Mouse (Mus musculus): ENCODE data around the gene Gm12887. TPM values are rescaled to one million over a fixed set of nuclear protein-coding genes. Genes with fewer than 3 reads are reported as not detected.

The Gm12887 gene
- polyA plus RNA-seq (2015; fragmentation: Nextera tagmentation; extraction: Ambion mirVana), result not detected in 2 replicates

DNA sequence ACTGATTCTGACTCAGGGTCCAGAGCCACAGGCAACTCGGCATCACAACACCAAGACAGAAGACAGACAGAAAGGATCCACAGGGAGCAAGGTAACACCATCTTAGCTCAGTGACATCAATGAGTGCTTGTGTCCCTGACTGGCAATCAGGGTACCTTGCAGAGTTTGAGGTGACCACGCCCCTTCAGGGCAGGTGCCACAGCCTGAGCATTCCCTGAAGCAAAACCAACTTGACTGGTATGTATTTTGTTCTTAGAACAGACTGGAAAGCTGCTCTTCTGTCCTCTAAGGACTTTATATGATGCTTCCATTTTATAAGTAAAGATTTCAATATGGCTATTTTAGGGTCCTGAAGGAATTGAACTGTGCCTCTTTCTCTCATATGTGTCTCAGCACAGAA, at the start of gene Gm12887:
Gene Gm12887, minus strand, starts transcription at position 101 of the 400 bp plus-strand sequence.
- no peaks in the 10 kb centered on the region for H3K4me1 ChIP-seq
- H3K9me3 ChIP-seq, result peaks cover 53% of the 10 kb centered on the region
- no peaks in the 10 kb centered on the region for H3K27me3 ChIP-seq (replicated peaks)
- no peak for ATAC-seq (ENCODE audit: extremely low read depth, insufficient number of reproducible peaks, low FRiP score, low TSS enrichment)
- no peak within 1 kb of the TSS for H3K9ac ChIP-seq
- no peaks in the 10 kb centered on the region for H3K36me3 ChIP-seq
- H3K4me3 ChIP-seq, result no peak within 1 kb of the TSS
- H3K4me2 ChIP-seq, result no peak within 1 kb of the TSS
- 38% methylated on average over 2 of the region's 2 CpGs for WGBS
- H3K27ac ChIP-seq (replicated peaks), result no peak within 1 kb of the TSS

DNA sequence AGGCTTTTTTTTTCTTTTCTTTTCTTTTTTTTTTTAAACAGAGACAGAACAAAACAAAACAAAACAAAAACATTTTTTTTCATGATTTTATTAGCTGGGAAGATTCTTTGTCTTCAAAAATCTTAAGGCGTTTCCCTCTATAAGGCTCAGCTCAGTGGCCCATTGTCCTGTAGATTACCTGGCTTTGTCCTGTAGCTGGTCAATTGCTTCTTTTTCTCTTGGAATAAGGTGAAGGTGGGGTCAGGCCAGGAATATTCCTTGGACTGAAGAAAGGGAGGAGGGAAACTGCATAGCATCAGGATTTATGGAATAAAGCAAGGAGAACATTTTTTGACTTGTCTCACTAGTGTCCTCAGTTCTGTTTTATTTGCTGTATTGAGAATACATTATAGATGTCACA, 35.1 kb upstream of the Gm12887 start:
- no peaks in the 10 kb centered on the region for H3K4me1 ChIP-seq
- no peaks in the 10 kb centered on the region for H3K27me3 ChIP-seq (replicated peaks)
- WGBS, result 76% methylated on average over 1 of the region's 1 CpGs
- H3K9ac ChIP-seq, result no peak overlapping the region
- no peak overlapping the region for H3K4me2 ChIP-seq
- no peaks in the 10 kb centered on the region for H3K36me3 ChIP-seq
- no peak overlapping the region for H3K4me3 ChIP-seq
- ATAC-seq (ENCODE audit: extremely low read depth, insufficient number of reproducible peaks, low FRiP score, low TSS enrichment), result no peak
- H3K27ac ChIP-seq (replicated peaks), result no peak overlapping the region
- peaks cover 27% of the 10 kb centered on the region; the same call in 1 of the 2 replicates for H3K9me3 ChIP-seq

Other genes starting within 250 kb of the Gm12887 start
- not detected in 2 replicates for gene Gm12886, start 199.0 kb downstream of the Gm12887 start, polyA plus RNA-seq (2015; fragmentation: Nextera tagmentation; extraction: Ambion mirVana)